Mouse (Mus musculus) C2C12 (cell line): Measurements from ENCODE around the gene Pdzrn4. TPM values are rescaled to one million over a fixed set of nuclear protein-coding genes. Genes with fewer than 3 reads are reported as not detected.

ENCODE experiments used
- H3K27me3 ChIP-seq: one replicate; pipeline ENCODE4 v1.6.1; 2011; ENCODE audit not compliant: control insufficient read depth, insufficient read depth, insufficient read length
- H3K36me3 ChIP-seq: one replicate; pipeline ENCODE4 v1.6.1; 2011; ENCODE audit not compliant: control insufficient read depth, insufficient read depth
- H3K4me3 ChIP-seq: one replicate; pipeline ENCODE4 v1.5.1; 2011; ENCODE audit warnings: mild to moderate bottlenecking, control low read depth; ENCODE audit not compliant: poor library complexity, insufficient read depth, severe bottlenecking
- H3K79me2 ChIP-seq: one replicate; pipeline ENCODE4 v1.6.1; 2011; ENCODE audit not compliant: control insufficient read depth, insufficient read depth
- H3K79me3 ChIP-seq: one replicate; pipeline ENCODE4 v1.6.1; 2011; ENCODE audit warnings: low read depth, control low read depth
- H3ac ChIP-seq: one replicate; pipeline ENCODE3; 2011; ENCODE audit warnings: low read depth; ENCODE audit not compliant: control insufficient read depth, insufficient read length
- CEBPB ChIP-seq: IDR thresholded peaks from one replicate; pipeline ENCODE4 v1.6.1; 2011; ENCODE audit warnings: low read depth, mild to moderate bottlenecking, control low read depth, moderate library complexity
- CTCF ChIP-seq: IDR thresholded peaks from one replicate; pipeline ENCODE4 v1.5.1; 2011; ENCODE audit not compliant: control insufficient read depth, insufficient read depth, insufficient read length
- FOSL1 ChIP-seq: IDR thresholded peaks from one replicate; pipeline ENCODE4 v1.8.0; 2011; ENCODE audit warnings: mild to moderate bottlenecking, low read length; ENCODE audit not compliant: poor library complexity, insufficient read depth, severe bottlenecking
- MAX ChIP-seq: IDR thresholded peaks from one replicate; pipeline ENCODE4 v1.6.1; 2011; ENCODE audit warnings: mild to moderate bottlenecking, control low read depth
- MYOD1 ChIP-seq: IDR thresholded peaks from one replicate; pipeline ENCODE4 v1.6.1; 2011; ENCODE audit warnings: low read depth; ENCODE audit not compliant: control insufficient read depth, insufficient read length
- MYOG ChIP-seq: IDR thresholded peaks from one replicate; pipeline ENCODE4 v1.6.1; 2011; ENCODE audit not compliant: control insufficient read depth, insufficient read length; ENCODE audit errors: extremely low read depth
- USF1 ChIP-seq: IDR thresholded peaks from one replicate; pipeline ENCODE4 v1.6.1; 2011; ENCODE audit warnings: low read depth, mild to moderate bottlenecking, control low read depth, moderate library complexity
- polyA plus RNA-seq: library from polyadenylated mRNA; unstranded; fragments of >200 nt; fragmentation: generic; extraction: Trizol; gene quantifications from one replicate; pipeline ENCODE4 v1.2.1, GENCODE M21; 2012; ENCODE audit warnings: missing spikeins

The Pdzrn4 gene
- polyA plus RNA-seq, 1 experiment = 0.01 TPM

DNA sequence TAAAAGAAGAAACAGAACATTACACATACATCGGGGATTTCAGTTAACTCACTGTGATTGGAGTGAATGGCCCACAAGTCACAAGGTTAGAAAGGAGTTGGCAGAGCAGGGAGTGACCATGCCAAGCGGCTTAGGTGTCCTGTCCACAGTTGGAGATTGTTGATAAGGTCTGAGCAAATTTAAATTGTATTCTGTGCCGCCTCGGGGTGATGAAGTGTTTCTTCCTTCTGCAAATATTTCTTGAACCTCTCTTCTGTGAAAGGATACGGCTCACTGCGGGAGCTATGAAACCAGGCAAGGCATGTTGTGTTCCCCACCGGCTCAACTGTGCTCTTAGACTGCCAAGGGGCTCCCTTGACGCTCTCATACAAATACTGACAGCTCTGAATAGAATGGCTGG, 112.7 kb downstream of the Pdzrn4 start:
- no peaks in the 10 kb centered on the region for H3K36me3 ChIP-seq
- H3K4me3 ChIP-seq = no peak overlapping the region
- no peaks in the 10 kb centered on the region for H3K79me3 ChIP-seq
- no peak overlapping the region for H3ac ChIP-seq
- no peaks in the 10 kb centered on the region for H3K27me3 ChIP-seq
- no peaks in the 10 kb centered on the region for H3K79me2 ChIP-seq
- no peak for TF ChIP-seq USF1
- no peak for TF ChIP-seq FOSL1
- TF ChIP-seq MYOD1 = no peak
- no peak for TF ChIP-seq CTCF
- TF ChIP-seq MAX = no peak
- no peak for TF ChIP-seq MYOG
- no peak for TF ChIP-seq CEBPB

DNA sequence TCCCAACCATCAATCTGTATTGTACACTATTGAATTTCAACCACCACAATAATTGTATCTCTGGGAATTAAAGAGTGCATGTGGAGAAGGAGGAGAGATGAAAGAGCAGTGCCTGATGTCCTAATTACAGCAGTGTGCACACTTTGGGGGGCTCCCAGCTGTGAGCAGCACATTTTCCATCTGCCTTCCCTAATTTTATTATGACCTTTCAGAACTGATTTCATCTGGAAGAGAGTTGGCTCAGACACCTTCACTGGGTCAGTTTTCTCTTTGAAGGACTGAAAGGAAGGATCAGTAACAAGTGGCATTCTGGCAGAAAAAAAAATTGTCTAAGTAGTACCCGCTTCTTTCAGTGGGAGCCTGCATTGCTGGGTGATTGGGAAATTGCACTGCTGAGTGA, 119.0 kb downstream of the Pdzrn4 start:
- no peaks in the 10 kb centered on the region for H3K36me3 ChIP-seq
- no peaks in the 10 kb centered on the region for H3K79me2 ChIP-seq
- H3K27me3 ChIP-seq = no peaks in the 10 kb centered on the region
- H3K79me3 ChIP-seq = no peaks in the 10 kb centered on the region
- no peak overlapping the region for H3ac ChIP-seq
- TF ChIP-seq FOSL1 = no peak
- TF ChIP-seq MYOD1 = no peak
- TF ChIP-seq CTCF = no peak
- no peak for TF ChIP-seq USF1
- no peak for TF ChIP-seq MYOG
- no peak for TF ChIP-seq MAX
- TF ChIP-seq CEBPB = no peak
- H3K4me3 ChIP-seq = no peak overlapping the region

DNA sequence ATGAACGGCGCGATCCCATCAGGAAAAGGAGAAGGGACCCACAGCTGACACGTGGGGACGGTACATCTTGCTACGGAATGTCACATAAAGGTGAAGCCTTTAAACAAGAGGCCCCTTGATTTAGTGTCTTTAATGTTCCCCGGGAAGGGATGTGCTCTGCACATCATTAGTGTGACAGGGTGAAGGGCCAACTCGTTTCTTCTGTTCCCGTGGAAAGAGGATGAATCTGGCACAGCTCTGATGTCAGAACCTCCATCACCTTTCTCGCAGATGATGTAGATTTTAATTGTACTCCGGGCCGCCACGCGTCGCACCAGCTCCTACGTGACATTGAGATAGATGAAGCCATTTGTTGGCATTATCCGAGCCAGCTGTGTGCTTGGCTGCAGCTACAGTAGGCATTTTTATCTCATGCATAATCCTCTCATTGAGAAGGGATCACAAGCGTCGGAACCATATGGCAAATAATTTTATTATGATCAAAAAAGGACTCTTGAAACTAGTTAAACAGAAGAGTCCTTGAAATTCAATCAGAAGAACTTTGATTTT, 124.1 kb downstream of the Pdzrn4 start:
- Histone ChIP-seq H3K79me3 (no peaks in the 10 kb centered on the region), H3K36me3 (no peaks in the 10 kb centered on the region), H3K27me3 (no peaks in the 10 kb centered on the region), H3K79me2 (no peaks in the 10 kb centered on the region), H3ac (no peak overlapping the region), H3K4me3 (no peak overlapping the region)
- TF ChIP-seq MYOG = no peak
- no peak for TF ChIP-seq MYOD1

DNA sequence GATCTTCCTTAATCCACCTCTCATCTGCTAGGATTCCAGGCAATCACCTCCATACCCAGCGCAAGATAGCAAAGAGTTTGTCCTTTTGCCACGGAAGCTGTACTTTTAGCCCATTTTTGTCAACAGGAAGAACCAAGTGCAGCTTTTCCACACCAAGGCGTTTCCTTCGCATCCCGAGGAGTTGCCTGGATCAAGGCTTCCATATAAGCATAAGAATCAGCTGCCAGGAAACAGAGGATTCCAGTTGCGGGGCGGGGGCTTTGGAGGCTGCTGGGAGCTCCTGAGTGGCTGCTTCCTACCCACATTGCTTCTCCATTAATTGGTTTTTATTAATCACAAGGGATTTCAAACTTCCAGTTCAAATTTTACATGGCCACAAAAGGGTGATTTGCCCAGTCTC, 125.0 kb downstream of the Pdzrn4 start:
- Histone ChIP-seq H3K79me2 (no peaks in the 10 kb centered on the region), H3K79me3 (no peaks in the 10 kb centered on the region), H3K4me3 (no peak overlapping the region), H3K27me3 (no peaks in the 10 kb centered on the region), H3ac (no peak overlapping the region), H3K36me3 (no peaks in the 10 kb centered on the region)
- TF ChIP-seq MYOD1 = no peak
- TF ChIP-seq CTCF = no peak
- no peak for TF ChIP-seq USF1
- TF ChIP-seq FOSL1 = no peak
- no peak for TF ChIP-seq CEBPB
- TF ChIP-seq MYOG = no peak
- TF ChIP-seq MAX = no peak

DNA sequence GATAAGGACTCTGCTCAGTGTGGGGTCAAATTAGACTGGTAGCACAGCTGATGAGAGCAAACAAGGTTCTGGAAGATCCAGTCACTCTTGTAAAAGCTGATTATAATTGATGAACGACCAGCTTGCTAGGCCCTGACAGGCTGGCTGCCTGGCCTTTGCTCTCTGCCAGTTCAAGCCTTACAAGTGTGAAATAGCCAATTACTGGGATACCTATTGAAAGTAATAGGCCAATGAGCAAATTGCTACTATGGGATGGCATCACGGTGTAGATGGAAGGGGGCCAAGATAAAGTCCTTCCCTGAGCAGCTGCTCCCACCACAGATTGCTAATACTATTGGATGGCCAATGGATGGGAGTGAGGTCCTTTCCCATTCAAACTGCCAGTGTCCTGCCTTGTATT, 128.2 kb downstream of the Pdzrn4 start:
- Histone ChIP-seq H3ac (no peak overlapping the region), H3K79me3 (no peaks in the 10 kb centered on the region), H3K79me2 (no peaks in the 10 kb centered on the region), H3K36me3 (no peaks in the 10 kb centered on the region), H3K27me3 (no peaks in the 10 kb centered on the region), H3K4me3 (no peak overlapping the region)
- TF ChIP-seq MYOD1 (no peak), MYOG (no peak), USF1 (no peak), FOSL1 (no peak)

DNA sequence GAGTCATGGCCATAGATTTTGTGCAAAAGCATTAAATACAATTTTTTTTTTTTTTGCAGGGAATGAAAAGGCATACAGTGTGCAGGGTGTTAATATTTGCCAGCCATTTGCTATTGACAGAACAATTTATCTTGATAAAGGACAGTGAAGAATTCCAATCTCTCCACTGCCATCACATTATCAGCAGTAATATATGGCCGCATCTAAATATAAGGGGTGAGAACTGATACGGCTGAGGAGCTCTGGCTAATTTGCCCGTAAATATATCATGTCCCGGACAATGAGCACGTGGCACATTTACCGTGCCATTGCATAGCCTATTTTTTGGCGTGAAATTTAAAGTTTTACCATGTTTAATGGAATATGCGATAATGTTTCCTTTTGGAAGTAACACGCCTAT, 128.7 kb downstream of the Pdzrn4 start:
- Histone ChIP-seq H3K27me3 (no peaks in the 10 kb centered on the region), H3ac (no peak overlapping the region), H3K79me3 (no peaks in the 10 kb centered on the region), H3K36me3 (no peaks in the 10 kb centered on the region), H3K4me3 (no peak overlapping the region), H3K79me2 (no peaks in the 10 kb centered on the region)
- TF ChIP-seq FOSL1 (no peak), MYOG (no peak), USF1 (no peak), MYOD1 (no peak), CEBPB (no peak), CTCF (no peak), MAX (no peak)
